Mouse (Mus musculus) layer of hippocampus, postnatal 36 days (tissue): Measurements from ENCODE around the gene Pi4k2b. TPM values are rescaled to one million over a fixed set of nuclear protein-coding genes. Genes with fewer than 3 reads are reported as not detected.
"Not testable (repeated sequence)": the region's sequence is repeated elsewhere in the genome, so short reads cannot be mapped to it uniquely, and the experiment has no call there.

Experiments
- DNase-seq, 2 experiments: peaks; one replicate each; pipeline ENCODE4 v3.0.0; 2022
- total RNA-seq, 2 experiments: library from RNA; stranded (reverse); gene quantifications; 2 replicates each; pipeline ENCODE4 v1.2.3; 2021

Gene Pi4k2b
- total RNA-seq, result 1 to 10 TPM; 2.1 to 2.8 TPM

GRCm38 (mm10) chr5:52741391-52742111 lies at the start of gene Pi4k2b:
Pi4k2b (plus strand) TSS chr5:52741574.
- peak; percentile 52 to 59 for DNase-seq

GRCm38 (mm10) chr5:52697291-52697690 lies 44.1 kb upstream of the Pi4k2b start:
- no peak for DNase-seq

GRCm38 (mm10) chr5:52697882-52698440 lies 43.4 kb upstream of the Pi4k2b start:
- not testable (repeated sequence) for DNase-seq

GRCm38 (mm10) chr5:52704562-52704961 lies 36.8 kb upstream of the Pi4k2b start:
- no peak for DNase-seq

- no peak for DNase-seq
Observed at GRCm38 (mm10) chr5:52712704-52713103, 28.7 kb upstream of the Pi4k2b start.

GRCm38 (mm10) chr5:52716742-52717448 lies 24.5 kb upstream of the Pi4k2b start:
- DNase-seq, result no peak

GRCm38 (mm10) chr5:52721003-52721402 lies 20.4 kb upstream of the Pi4k2b start:
- no peak for DNase-seq

- DNase-seq, result no peak
Observed at GRCm38 (mm10) chr5:52727747-52728146, 13.6 kb upstream of the Pi4k2b start.

GRCm38 (mm10) chr5:52732811-52733210 lies 8.6 kb upstream of the Pi4k2b start:
- no peak for DNase-seq

GRCm38 (mm10) chr5:52736046-52736445 lies 5.3 kb upstream of the Pi4k2b start:
- no peak for DNase-seq

- DNase-seq, result peak; percentile 3
Observed at GRCm38 (mm10) chr5:52742112-52742813, 889 bp downstream of the Pi4k2b start.

GRCm38 (mm10) chr5:52743231-52743630 lies 1.9 kb downstream of the Pi4k2b start:
- DNase-seq, result no peak

- DNase-seq, result no peak
Observed at GRCm38 (mm10) chr5:52746920-52747319, 5.5 kb downstream of the Pi4k2b start.

- DNase-seq, result no peak
Observed at GRCm38 (mm10) chr5:52748732-52749131, 7.4 kb downstream of the Pi4k2b start.

- DNase-seq, result no peak
Observed at GRCm38 (mm10) chr5:52753146-52753545, 11.8 kb downstream of the Pi4k2b start.

GRCm38 (mm10) chr5:52754196-52754595 lies 12.8 kb downstream of the Pi4k2b start:
- no peak for DNase-seq

- no peak for DNase-seq
Observed at GRCm38 (mm10) chr5:52755337-52755736, 14.0 kb downstream of the Pi4k2b start.

- DNase-seq, result no peak
Observed at GRCm38 (mm10) chr5:52755989-52756388, 14.6 kb downstream of the Pi4k2b start.

- DNase-seq, result no peak
Observed at GRCm38 (mm10) chr5:52762586-52762985, 21.2 kb downstream of the Pi4k2b start.

GRCm38 (mm10) chr5:52774267-52774666 lies 32.9 kb downstream of the Pi4k2b start:
- DNase-seq, result no peak

- DNase-seq, result no peak
Observed at GRCm38 (mm10) chr5:52775237-52775636, 33.9 kb downstream of the Pi4k2b start, which contains the start of gene Zcchc4. Zcchc4 (plus strand) TSS chr5:52775409.

- DNase-seq, result not testable (repeated sequence)
Observed at GRCm38 (mm10) chr5:52776466-52777354, 35.3 kb downstream of the Pi4k2b start.
